Mouse (Mus musculus) heart, embryonic 14.5 days (tissue): ENCODE results near the gene Capza2. TPM values are rescaled to one million over a fixed set of nuclear protein-coding genes. Genes with fewer than 3 reads are reported as not detected.

Experiments
- ATAC-seq: fragments of 200-750 bp; cut with Nextera tagmentation; 2 replicates; pipeline ENCODE4 v1.8.0; 2017; ENCODE audit warnings: low read depth, moderate TSS enrichment; ENCODE audit not compliant: insufficient number of reproducible peaks, insufficient read depth, low FRiP score
- H3K27ac ChIP-seq, 2 experiments: fragments of 200-500 bp in 1 of 2; fragments of 300-500 bp in 1 of 2; sonication (generic) in 1 of 2; replicated peaks in 1 of 2; 2 replicates each; pipeline ENCODE4 v1.5.1; 2012 to 2014; ENCODE audit warnings: low read depth in 2 of 2, low read length in 2 of 2, control low read depth in 1 of 2, mild to moderate bottlenecking in 1 of 2, mixed read lengths in 1 of 2; ENCODE audit not compliant: control insufficient read depth in 1 of 2, insufficient read depth in 1 of 2
- H3K27me3 ChIP-seq: fragments of 300-500 bp; sonication (generic); 2 replicates; pipeline ENCODE4 v1.6.1; 2014; ENCODE audit warnings: mild to moderate bottlenecking, low read length, control low read depth; ENCODE audit not compliant: control insufficient read depth, insufficient read depth
- H3K36me3 ChIP-seq: fragments of 300-500 bp; sonication (generic); 2 replicates; pipeline ENCODE4 v1.6.1; 2014; ENCODE audit warnings: mild to moderate bottlenecking, control low read depth, low read length, mixed read lengths; ENCODE audit not compliant: control insufficient read depth, insufficient read depth
- H3K4me1 ChIP-seq, 2 experiments: fragments of 200-500 bp in 1 of 2; fragments of 300-500 bp in 1 of 2; sonication (generic) in 1 of 2; 2 replicates each; pipeline ENCODE4 v1.6.1; 2012 to 2014; ENCODE audit warnings: low read length in 2 of 2, control low read depth in 1 of 2, mixed read lengths in 1 of 2; ENCODE audit not compliant: control insufficient read depth in 2 of 2, insufficient read depth in 2 of 2
- H3K4me2 ChIP-seq: fragments of 300-500 bp; sonication (generic); 2 replicates; pipeline ENCODE4 v1.6.1; 2014; ENCODE audit warnings: mild to moderate bottlenecking, low read length
- H3K4me3 ChIP-seq, 2 experiments: fragments of 200-500 bp in 1 of 2; fragments of 300-500 bp in 1 of 2; sonication (generic) in 1 of 2; 2 replicates each; pipeline ENCODE4 v1.5.1; 2012 to 2014; ENCODE audit warnings: low read length in 2 of 2, mild to moderate bottlenecking in 2 of 2, control low read depth in 1 of 2, low read depth in 1 of 2, moderate library complexity in 1 of 2; ENCODE audit not compliant: control insufficient read depth in 1 of 2, insufficient read depth in 1 of 2
- H3K9ac ChIP-seq: fragments of 300-500 bp; sonication (generic); 2 replicates; pipeline ENCODE4 v1.6.1; 2014; ENCODE audit warnings: mild to moderate bottlenecking, low read length
- H3K9me3 ChIP-seq: fragments of 300-500 bp; sonication (generic); 2 replicates; pipeline ENCODE4 v1.6.1; 2016; ENCODE audit warnings: low read length, control low read depth; ENCODE audit not compliant: control insufficient read depth
- WGBS: fragments of 180-500 bp; shearing (Covaris S2); extraction: QIAGEN DNeasy Blood & Tissue Kit; methylation state at CpG from one replicate; pipeline ENCODE4 v1.1.7; 2014; 5-methylcytosine and 5-hydroxymethylcytosine counted together
- polyA plus RNA-seq: library from polyadenylated mRNA; unstranded; fragments of >200 nt; fragmentation: Nextera tagmentation; extraction: Ambion mirVana; gene quantifications from 2 replicates; pipeline ENCODE4 v1.2.1, GENCODE M21; 2014

Gene Capza2
- polyA plus RNA-seq, 1 experiment from 2014 or later, result 238 TPM

- H3K27ac ChIP-seq, result no peak overlapping the region
- no peak overlapping the region for H3K4me3 ChIP-seq
- no peaks in the 10 kb centered on the region for H3K27me3 ChIP-seq
- no peak overlapping the region for H3K9ac ChIP-seq
- no peak for ATAC-seq
- peaks cover 24% of the 10 kb centered on the region for H3K36me3 ChIP-seq
- H3K4me1 ChIP-seq, result peaks cover 3 to 39% of the 10 kb centered on the region in 2 experiments; a peak in 3 of 4 replicates
- H3K9me3 ChIP-seq, result no peaks in the 10 kb centered on the region
- 26% methylated on average over 3 of the region's 3 CpGs for WGBS
- no peak overlapping the region for H3K4me2 ChIP-seq
Observed at GRCm38 (mm10) chr6:17646107-17646506, 10.1 kb downstream of the Capza2 start.

- Histone ChIP-seq H3K4me3 (no peak overlapping the region), H3K9ac (no peak overlapping the region), H3K36me3 (peaks cover 68% of the 10 kb centered on the region), H3K9me3 (no peaks in the 10 kb centered on the region), H3K27ac (no peak overlapping the region), H3K27me3 (no peaks in the 10 kb centered on the region), H3K4me2 (no peak overlapping the region), H3K4me1 (no peaks in the 10 kb centered on the region; a peak in 1 of 4 replicates)
- ATAC-seq, result no peak
- 77% methylated on average over 2 of the region's 2 CpGs for WGBS
Observed at GRCm38 (mm10) chr6:17652132-17652531, 16.1 kb downstream of the Capza2 start.

- H3K4me3 ChIP-seq, result no peak overlapping the region
- no peak overlapping the region for H3K9ac ChIP-seq
- H3K27me3 ChIP-seq, result no peaks in the 10 kb centered on the region
- no peaks in the 10 kb centered on the region for H3K9me3 ChIP-seq
- ATAC-seq, result no peak
- H3K27ac ChIP-seq, result no peak overlapping the region
- no peak overlapping the region for H3K4me2 ChIP-seq
- no peaks in the 10 kb centered on the region; a peak in 2 of 4 replicates for H3K4me1 ChIP-seq
- peaks cover 71% of the 10 kb centered on the region for H3K36me3 ChIP-seq
- WGBS, result 91% methylated on average over 2 of the region's 2 CpGs
Observed at GRCm38 (mm10) chr6:17655080-17655479, 19.0 kb downstream of the Capza2 start.

GRCm38 (mm10) chr6:17657308-17657707 is 21.3 kb downstream of the Capza2 start:
- Histone ChIP-seq H3K27me3 (no peaks in the 10 kb centered on the region), H3K27ac (no peak overlapping the region), H3K36me3 (peaks cover 72% of the 10 kb centered on the region), H3K9ac (no peak overlapping the region), H3K4me2 (no peak overlapping the region), H3K9me3 (no peaks in the 10 kb centered on the region), H3K4me3 (no peak overlapping the region), H3K4me1 (no peaks in the 10 kb centered on the region; a peak in 1 of 4 replicates)
- ATAC-seq, result no peak
- 64% methylated on average over 1 of the region's 1 CpGs for whole genome bisulfite sequencing

GRCm38 (mm10) chr6:17665348-17665747 is 29.3 kb downstream of the Capza2 start:
- Histone ChIP-seq H3K4me2 (no peak overlapping the region), H3K27ac (no peak overlapping the region), H3K4me1 (peaks cover 0 to 10% of the 10 kb centered on the region in 2 experiments; a peak in 1 of 4 replicates), H3K4me3 (no peak overlapping the region), H3K9ac (no peak overlapping the region), H3K36me3 (peaks cover 81% of the 10 kb centered on the region), H3K27me3 (no peaks in the 10 kb centered on the region), H3K9me3 (no peaks in the 10 kb centered on the region)
- ATAC-seq, result no peak
- 83% methylated on average over 7 of the region's 7 CpGs for WGBS

- Histone ChIP-seq H3K27me3 (no peaks in the 10 kb centered on the region), H3K4me2 (no peak overlapping the region), H3K4me3 (no peak overlapping the region), H3K27ac (no peak overlapping the region), H3K9me3 (no peaks in the 10 kb centered on the region), H3K9ac (no peak overlapping the region), H3K36me3 (peaks cover 76% of the 10 kb centered on the region), H3K4me1 (peaks cover 0 to 10% of the 10 kb centered on the region in 2 experiments; a peak in 1 of 4 replicates)
- no peak for ATAC-seq
Observed at GRCm38 (mm10) chr6:17666024-17666423, 30.0 kb downstream of the Capza2 start.

GRCm38 (mm10) chr6:17667813-17668212 is 31.8 kb downstream of the Capza2 start:
- Histone ChIP-seq H3K9ac (no peak overlapping the region), H3K9me3 (no peaks in the 10 kb centered on the region), H3K4me3 (no peak overlapping the region), H3K36me3 (peaks cover 62% of the 10 kb centered on the region), H3K4me1 (peaks cover 0 to 10% of the 10 kb centered on the region in 2 experiments; a peak in 1 of 4 replicates), H3K27ac (no peak overlapping the region), H3K27me3 (no peaks in the 10 kb centered on the region), H3K4me2 (no peak overlapping the region)
- ATAC-seq, result no peak
- WGBS, result 79% methylated on average over 3 of the region's 3 CpGs

GRCm38 (mm10) chr6:17668334-17668733 is 32.3 kb downstream of the Capza2 start:
- Histone ChIP-seq H3K4me1 (peaks cover 0 to 13% of the 10 kb centered on the region in 2 experiments; a peak in 1 of 4 replicates), H3K27ac (no peak overlapping the region), H3K27me3 (no peaks in the 10 kb centered on the region), H3K4me2 (no peak overlapping the region), H3K36me3 (peaks cover 57% of the 10 kb centered on the region), H3K9ac (no peak overlapping the region), H3K4me3 (no peak overlapping the region), H3K9me3 (no peaks in the 10 kb centered on the region)
- no peak; the same call in 1 of the 2 replicates for ATAC-seq
- 93% methylated on average over 12 of the region's 12 CpGs for WGBS
